Mouse (Mus musculus) ES-E14 (cell line): ENCODE results near the gene Nat8f4. TPM values are rescaled to one million over a fixed set of nuclear protein-coding genes. Genes with fewer than 3 reads are reported as not detected.
"Not testable (repeated sequence)": the region's sequence is repeated elsewhere in the genome, so short reads cannot be mapped to it uniquely, and the experiment has no call there.

Experiments
- DNase-seq: peaks from one replicate; pipeline ENCODE4 v3.0.0-alpha.2; 2013; ENCODE audit warnings: low read depth, low spot score
- H3K27ac ChIP-seq: 2 replicates; pipeline ENCODE4 v1.5.1; 2012; ENCODE audit warnings: low read depth, mild to moderate bottlenecking, low read length, moderate library complexity, mixed read lengths; ENCODE audit not compliant: poor library complexity, insufficient read depth, severe bottlenecking
- H3K36me3 ChIP-seq: 2 replicates; pipeline ENCODE4 v1.6.1; 2012; ENCODE audit warnings: mild to moderate bottlenecking, low read length, moderate library complexity, mixed read lengths; ENCODE audit not compliant: control insufficient read depth, poor library complexity, insufficient read depth, severe bottlenecking
- H3K4me1 ChIP-seq, 2 experiments: fragments of 150-350 bp in 1 of 2; sonication (generic) in 1 of 2; 2 replicates each; pipeline ENCODE4 v1.6.1; 2012; ENCODE audit warnings: low read length in 2 of 2, mild to moderate bottlenecking in 1 of 2, mixed read lengths in 1 of 2; ENCODE audit not compliant: control insufficient read depth in 2 of 2, insufficient read depth in 2 of 2, poor library complexity in 1 of 2
- H3K4me3 ChIP-seq, 2 experiments: fragments of 150-350 bp in 1 of 2; sonication (generic) in 1 of 2; 2 replicates each; pipeline ENCODE4 v1.5.1; 2012; ENCODE audit warnings: low read length in 2 of 2, low read depth in 1 of 2, mild to moderate bottlenecking in 1 of 2, mixed read lengths in 1 of 2; ENCODE audit not compliant: insufficient read depth in 1 of 2, poor library complexity in 1 of 2, severe bottlenecking in 1 of 2
- H3K9ac ChIP-seq: 2 replicates; pipeline ENCODE4 v1.6.1; 2012; ENCODE audit warnings: low read depth, mild to moderate bottlenecking, low read length, mixed read lengths; ENCODE audit not compliant: poor library complexity, insufficient read depth, severe bottlenecking
- H3K9me3 ChIP-seq: fragments of 150-350 bp; sonication (generic); 2 replicates; pipeline ENCODE4 v1.6.1; 2012; ENCODE audit warnings: low read depth, mild to moderate bottlenecking, low read length; ENCODE audit not compliant: control insufficient read depth, insufficient read depth
- CHD2 ChIP-seq: IDR thresholded peaks from 2 replicates; pipeline ENCODE4 v1.6.1; 2014; ENCODE audit warnings: mild to moderate bottlenecking, low read depth, low read length, inconsistent platforms
- HCFC1 ChIP-seq: IDR thresholded peaks from 2 replicates; pipeline ENCODE4 v1.6.1; 2012; ENCODE audit warnings: low read length, inconsistent platforms, borderline replicate concordance; ENCODE audit not compliant: insufficient read depth
- MAFK ChIP-seq: IDR thresholded peaks from 2 replicates; pipeline ENCODE4 v1.6.1; 2014; ENCODE audit warnings: mild to moderate bottlenecking, low read depth, low read length, inconsistent platforms; ENCODE audit not compliant: insufficient read depth
- ZC3H11A ChIP-seq: IDR thresholded peaks from 2 replicates; pipeline ENCODE4 v1.6.1; 2012; ENCODE audit warnings: low read depth, mild to moderate bottlenecking, inconsistent platforms, low read length, borderline replicate concordance
- ZNF384 ChIP-seq: IDR thresholded peaks from 2 replicates; pipeline ENCODE4 v1.6.1; 2012; ENCODE audit warnings: low read depth, low read length, inconsistent platforms
- in situ Hi-C, 2 experiments: fragments of 600-800 bp; cut with MboI; formaldehyde crosslinking; loops; one replicate each; pipeline ENCODE4 v1.15.1; 2025; ENCODE audit warnings: low sequenced_read_pairs in 2 of 2, inconsistent platforms in 1 of 2; ENCODE audit not compliant: unreplicated experiment in 2 of 2
- total RNA-seq: library from RNA; depleted of rRNA; stranded (reverse); fragments of 300-350 nt; gene quantifications from 2 replicates; pipeline ENCODE4 v1.2.3, GENCODE M21; 2012

Nat8f4 gene
- total RNA-seq, 1 experiment: 6.0 TPM

GRCm38 (mm10) chr6:85916596-85916995 is 11.9 kb upstream of the Nat8f4 start:
- Histone ChIP-seq H3K9me3 (no peaks in the 10 kb centered on the region), H3K9ac (peak overlapping the region; percentile 81), H3K27ac (no peak overlapping the region), H3K36me3 (no peaks in the 10 kb centered on the region; the same call in 1 of the 2 replicates), H3K4me1 (0 out of 4 replicates have a peak, but pooled peaks cover 0 to 2% of the 10 kb centered on the region in 2 experiments), H3K4me3 (peak overlapping the region; percentile 69 to 87)
- no peak for DNase-seq
- no peak for TF ChIP-seq CHD2
- no peak for TF ChIP-seq HCFC1
- TF ChIP-seq MAFK: no peak
- TF ChIP-seq ZNF384: no peak
- TF ChIP-seq ZC3H11A: no peak
- in situ Hi-C loops: no loop called here

DNA sequence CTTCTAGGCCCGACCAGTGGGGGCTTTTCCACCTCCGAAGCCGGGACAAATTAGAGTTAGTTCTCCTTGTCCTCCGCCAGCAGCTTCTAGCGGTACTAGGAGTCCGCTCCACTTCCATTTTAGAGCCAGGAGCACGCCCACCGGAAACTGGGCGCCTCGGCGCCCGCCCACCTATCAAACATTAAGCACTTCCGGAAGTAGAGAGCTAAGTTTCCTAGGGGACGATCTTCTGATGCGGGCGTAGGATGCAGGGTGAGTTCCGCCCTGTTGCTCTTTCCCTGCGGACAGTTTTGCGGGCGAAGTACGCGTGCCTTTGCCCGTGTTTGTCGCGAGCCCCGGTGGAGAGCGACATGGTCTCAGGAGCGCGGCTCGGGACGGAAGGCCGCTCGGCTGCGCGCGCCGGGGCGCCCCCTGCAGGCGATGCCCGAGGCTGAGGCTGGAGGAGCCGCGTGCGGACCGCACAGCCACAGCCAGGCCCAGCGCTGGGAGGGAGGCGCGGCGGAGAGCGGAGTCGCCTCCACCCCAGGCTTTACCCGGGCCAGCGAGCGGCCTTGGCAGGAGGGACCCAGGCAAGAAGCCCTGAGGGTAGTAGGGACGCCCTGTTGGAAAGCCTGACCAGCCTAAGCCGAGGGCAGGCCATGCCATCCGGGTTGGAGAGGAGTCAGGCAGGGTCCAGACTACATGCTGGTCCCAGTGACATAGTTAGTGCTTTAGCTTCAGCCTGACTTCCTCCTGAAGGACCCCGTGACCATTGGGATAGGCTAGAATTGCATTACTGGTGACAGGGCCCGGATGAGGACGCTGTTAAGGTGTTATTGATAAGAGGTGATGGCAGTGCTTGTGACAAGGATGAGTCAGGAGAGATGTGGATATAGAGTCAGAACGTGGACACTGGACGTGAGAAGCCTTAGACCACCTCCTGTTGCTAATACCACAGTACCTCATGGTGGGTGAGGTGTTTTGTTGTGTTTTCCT is 11.1 kb upstream of the Nat8f4 start, which contains the start of gene Nat8f1:
Gene Nat8f1 (minus strand): TSS at position 149 of the 975 bp plus-strand sequence.
- H3K27ac ChIP-seq, H3K9me3 ChIP-seq, H3K4me1 ChIP-seq, in situ Hi-C loops, H3K36me3 ChIP-seq: not testable (repeated sequence)
- peak; percentile 78 for DNase-seq
- Histone ChIP-seq H3K4me3 (peak within 1 kb of the TSS; percentile 69 to 87), H3K9ac (peak within 1 kb of the TSS; percentile 81)

DNA sequence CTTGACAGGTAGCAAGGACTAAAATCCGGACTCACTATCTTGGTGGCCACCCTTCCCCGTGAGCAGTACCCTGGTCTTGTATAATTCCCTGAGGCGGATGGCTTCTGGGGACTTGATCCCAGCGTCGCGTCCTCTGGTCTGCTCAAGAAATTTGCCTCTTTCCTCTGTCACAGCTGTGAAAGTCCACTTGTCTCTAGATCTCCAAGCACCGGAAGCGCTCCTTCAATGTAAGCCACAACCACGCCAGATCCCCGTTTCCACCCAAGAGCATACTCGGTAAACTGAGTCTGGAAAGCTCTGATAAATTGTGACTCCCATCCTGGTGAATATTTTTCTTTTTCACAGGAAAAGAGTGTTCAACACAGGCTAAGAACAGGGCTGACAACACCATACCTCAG is 10.5 kb upstream of the Nat8f4 start:
- peak overlapping the region; percentile 69 to 87 for H3K4me3 ChIP-seq
- in situ Hi-C loops: no loop called here
- 0 out of 4 replicates have a peak, but pooled peaks cover 0 to 2% of the 10 kb centered on the region in 2 experiments for H3K4me1 ChIP-seq
- H3K36me3 ChIP-seq: no peaks in the 10 kb centered on the region
- no peak for TF ChIP-seq MAFK
- no peak for TF ChIP-seq HCFC1
- no peak for TF ChIP-seq ZC3H11A
- TF ChIP-seq CHD2: no peak
- no peak for TF ChIP-seq ZNF384
- no peak for DNase-seq
- no peaks in the 10 kb centered on the region for H3K9me3 ChIP-seq
- H3K27ac ChIP-seq: no peak overlapping the region
- peak overlapping the region; percentile 81 for H3K9ac ChIP-seq

GRCm38 (mm10) chr6:85911587-85911986 is 6.9 kb upstream of the Nat8f4 start, which contains the start of gene Tprkb:
Tprkb (plus strand) TSS chr6:85911865.
- Histone ChIP-seq H3K27ac (no peak within 1 kb of the TSS), H3K36me3 (no peaks in the 10 kb centered on the region), H3K9ac (no peak within 1 kb of the TSS), H3K4me1 (no peaks in the 10 kb centered on the region), H3K4me3 (no peak within 1 kb of the TSS), H3K9me3 (no peaks in the 10 kb centered on the region)
- in situ Hi-C loops: no loop called here
- no peak for DNase-seq
- TF ChIP-seq ZNF384 (no peak), ZC3H11A (no peak), MAFK (no peak), CHD2 (no peak), HCFC1 (no peak)

DNA sequence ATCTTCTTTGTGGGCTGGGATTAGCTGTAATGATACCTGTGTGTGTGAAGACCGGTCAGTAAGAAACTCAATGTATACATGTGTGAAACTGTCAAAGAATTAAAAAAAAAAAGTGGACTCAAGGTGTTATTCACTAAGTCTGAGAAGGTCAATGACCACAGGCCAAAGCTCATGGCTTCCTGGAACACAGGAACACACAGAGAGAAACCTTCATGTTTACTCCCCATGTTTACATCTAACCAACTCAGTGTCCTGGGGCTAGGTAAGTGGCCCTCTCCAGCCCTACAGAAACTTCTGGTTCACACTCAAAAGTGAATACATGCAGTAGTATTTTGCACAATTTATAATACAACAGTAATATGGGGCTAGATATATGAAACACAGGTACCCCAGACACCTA is 5.0 kb upstream of the Nat8f4 start:
- Histone ChIP-seq H3K4me3 (no peak overlapping the region), H3K4me1 (no peaks in the 10 kb centered on the region), H3K36me3 (no peaks in the 10 kb centered on the region), H3K27ac (no peak overlapping the region), H3K9me3 (no peaks in the 10 kb centered on the region), H3K9ac (no peak overlapping the region)
- in situ Hi-C loops: no loop called here
- no peak for DNase-seq
- TF ChIP-seq HCFC1: no peak
- no peak for TF ChIP-seq MAFK
- TF ChIP-seq ZNF384: no peak
- no peak for TF ChIP-seq ZC3H11A
- no peak for TF ChIP-seq CHD2
